Comparison of ENCODE assay signal across 9 mouse cellular contexts in genomic region chr16:97602256-97602655, GRCm38 (mm10). TPM values are rescaled to one million over a fixed set of nuclear protein-coding genes. Genes with fewer than 3 reads are reported as not detected.
DNase-seq lines count a peak whose midpoint lies in the region; ATAC-seq and TF ChIP-seq lines count a peak whose summit lies in the region.
"Had no signal": no experiment of that assay in that cellular context is flagged by ENCODE, and none has a peak within 500 bp of the region (broad histone marks: within the 10 kb centered on the region; RNA-seq: fewer than 3 reads in every experiment).

No protein-coding gene starts in this region.

- DNase-seq in hindbrain, postnatal 0 days (ENCODE audit: low spot score), result peak; percentile 69
- DNase-seq in hindbrain, embryonic 10.5 days (ENCODE audit: low spot score), result no peak
- peak; percentile 14 for DNase-seq in brain, embryonic 18.5 days (ENCODE audit: low read depth, low spot score)
- DNase-seq in kidney, postnatal 4 days, result peak; percentile 30 to 54
- peak; percentile 85 for DNase-seq in lung, postnatal 36 days
- DNase-seq in natural killer cell, adult 2 months (ENCODE audit: low spot score in 2 of 2), result no peak
- no peak for DNase-seq in forebrain, embryonic 11.5 days (ENCODE audit: low spot score)

- 32% methylated on average over 1 of the region's 1 CpGs for WGBS in hindbrain, postnatal 0 days
- 83% methylated on average over 1 of the region's 1 CpGs for WGBS in hindbrain, embryonic 10.5 days
- WGBS in liver, embryonic 12.5 days (ENCODE audit: insufficient replicate concordance), result 50% methylated on average over 1 of the region's 1 CpGs
- WGBS in forebrain, embryonic 11.5 days, result 93% methylated on average over 1 of the region's 1 CpGs

- no peak overlapping the region for H3K4me3 ChIP-seq in hindbrain, postnatal 0 days (ENCODE audit: low read length)
- no peak overlapping the region for H3K4me3 ChIP-seq in hindbrain, embryonic 10.5 days
- H3K4me3 ChIP-seq in liver, embryonic 12.5 days, result no peak overlapping the region
- no peak overlapping the region for H3K4me3 ChIP-seq in forebrain, embryonic 11.5 days (ENCODE audit: low read depth, low read length)
- H3K4me3 ChIP-seq: forebrain, embryonic 10.5 days had no signal

- no peaks in the 10 kb centered on the region for H3K9me3 ChIP-seq in hindbrain, postnatal 0 days (ENCODE audit: low read length)
- H3K9me3 ChIP-seq in hindbrain, embryonic 10.5 days, result no peaks in the 10 kb centered on the region
- no peaks in the 10 kb centered on the region for H3K9me3 ChIP-seq in liver, embryonic 12.5 days (replicated peaks)
- no peaks in the 10 kb centered on the region for H3K9me3 ChIP-seq in forebrain, embryonic 11.5 days (ENCODE audit: control insufficient read depth, low read length)
- H3K9me3 ChIP-seq: forebrain, embryonic 10.5 days had no signal

- H3K9ac ChIP-seq in hindbrain, postnatal 0 days (replicated peaks; ENCODE audit: low read length), result no peak overlapping the region
- H3K9ac ChIP-seq in liver, embryonic 12.5 days, result no peak overlapping the region
- no peak overlapping the region for H3K9ac ChIP-seq in forebrain, embryonic 11.5 days (ENCODE audit: low read length)

- no peaks in the 10 kb centered on the region for H3K36me3 ChIP-seq in hindbrain, postnatal 0 days (ENCODE audit: insufficient read depth, low read length)
- no peaks in the 10 kb centered on the region for H3K36me3 ChIP-seq in hindbrain, embryonic 10.5 days
- no peaks in the 10 kb centered on the region for H3K36me3 ChIP-seq in liver, embryonic 12.5 days
- no peaks in the 10 kb centered on the region for H3K36me3 ChIP-seq in forebrain, embryonic 11.5 days (ENCODE audit: control insufficient read depth, insufficient read depth, low read length)
- H3K36me3 ChIP-seq: forebrain, embryonic 10.5 days had no signal

- TF ChIP-seq CTCF in hindbrain, postnatal 0 days (IDR thresholded peaks at IDR 0.05; ENCODE audit: low read depth), result no peak

- no peak overlapping the region for H3K4me2 ChIP-seq in hindbrain, postnatal 0 days (ENCODE audit: low read depth, low read length)
- H3K4me2 ChIP-seq in liver, embryonic 12.5 days, result no peak overlapping the region
- no peak overlapping the region for H3K4me2 ChIP-seq in forebrain, embryonic 11.5 days (ENCODE audit: low read depth, low read length, severe bottlenecking)

- no peaks in the 10 kb centered on the region for H3K27me3 ChIP-seq in hindbrain, postnatal 0 days (ENCODE audit: insufficient read depth, low read length)
- H3K27me3 ChIP-seq in hindbrain, embryonic 10.5 days (ENCODE audit: insufficient read depth, poor library complexity, severe bottlenecking), result peaks cover under 1% of the 10 kb centered on the region; the same call in 1 of the 2 replicates
- H3K27me3 ChIP-seq in liver, embryonic 12.5 days (replicated peaks), result no peaks in the 10 kb centered on the region
- H3K27me3 ChIP-seq in forebrain, embryonic 11.5 days (ENCODE audit: control insufficient read depth, insufficient read depth, low read length), result no peaks in the 10 kb centered on the region

- no peaks in the 10 kb centered on the region for H3K4me1 ChIP-seq in hindbrain, postnatal 0 days (ENCODE audit: insufficient read depth, low read length)
- H3K4me1 ChIP-seq in hindbrain, embryonic 10.5 days (replicated peaks), result no peaks in the 10 kb centered on the region
- H3K4me1 ChIP-seq in liver, embryonic 12.5 days, result no peaks in the 10 kb centered on the region
- H3K4me1 ChIP-seq in forebrain, embryonic 11.5 days (replicated peaks; ENCODE audit: control insufficient read depth, insufficient read depth, low read length), result no peaks in the 10 kb centered on the region
- H3K4me1 ChIP-seq: forebrain, embryonic 10.5 days had no signal

- H3K27ac ChIP-seq in hindbrain, postnatal 0 days, result no peak overlapping the region
- H3K27ac ChIP-seq in hindbrain, embryonic 10.5 days, result no peak overlapping the region
- H3K27ac ChIP-seq in liver, embryonic 12.5 days, result no peak overlapping the region
- no peak overlapping the region for H3K27ac ChIP-seq in forebrain, embryonic 11.5 days (ENCODE audit: low read depth, low read length)
- H3K27ac ChIP-seq: forebrain, embryonic 10.5 days had no signal

- no peak for ATAC-seq in hindbrain, postnatal 0 days
- ATAC-seq in liver, embryonic 12.5 days, result no peak
- ATAC-seq in forebrain, embryonic 11.5 days (replicated peaks; ENCODE audit: low FRiP score), result no peak

RNA-seq across cellular contexts. Expression of gene Tmprss2, which starts 8.7 kb away (rescaled TPM):
- total RNA-seq in hindbrain, postnatal 0 days (2014; rRNA removed), result not detected in 2 replicates
- 0.04 and 0.30 TPM in 2 replicates for polyA plus RNA-seq in hindbrain, postnatal 0 days (2015; fragmentation: Nextera tagmentation; extraction: Ambion mirVana)
- polyA plus RNA-seq in hindbrain, embryonic 10.5 days (2016; fragmentation: Nextera tagmentation; extraction: Ambion mirVana), result 0.46 and 0.50 TPM in 2 replicates
- 2.0 and 2.4 TPM in 2 replicates for polyA plus RNA-seq in liver, embryonic 12.5 days (2016; fragmentation: Nextera tagmentation; extraction: Ambion mirVana)
- polyA plus RNA-seq in forebrain, embryonic 11.5 days (2014; fragmentation: Nextera tagmentation; extraction: Ambion mirVana), result 0.05 and 0.49 TPM in 2 replicates

Comparison
In these comparisons a context has a peak if more than half of its experiments do, and no peak if none do; other contexts are left out.
1. DNase-seq: peak in hindbrain, postnatal 0 days (single experiment), brain, embryonic 18.5 days (single experiment), kidney, postnatal 4 days (2 of 2) and lung, postnatal 36 days (single experiment); none in hindbrain, embryonic 10.5 days (single experiment), natural killer cell, adult 2 months (0 of 2) and forebrain, embryonic 11.5 days (single experiment).